Mouse (Mus musculus) cortical plate, adult 2 months (tissue): ENCODE measurements around the gene Sgpp1. TPM values are rescaled to one million over a fixed set of nuclear protein-coding genes. Genes with fewer than 3 reads are reported as not detected.

Experiments used
- H3K27ac ChIP-seq: fragments of 200-500 bp; 2 replicates; pipeline ENCODE4 v1.5.1; 2012; ENCODE audit warnings: low read length, control low read depth, inconsistent platforms; ENCODE audit not compliant: insufficient read depth
- H3K4me1 ChIP-seq: fragments of 200-500 bp; 2 replicates; pipeline ENCODE4 v1.6.1; 2011; ENCODE audit warnings: low read length; ENCODE audit not compliant: control insufficient read depth, insufficient read depth
- H3K4me3 ChIP-seq: fragments of 200-500 bp; 2 replicates; pipeline ENCODE4 v1.5.1; 2011; ENCODE audit warnings: mild to moderate bottlenecking, low read length, control low read depth; ENCODE audit not compliant: insufficient read depth
- CTCF ChIP-seq: fragments of 200-500 bp; IDR thresholded peaks from 2 replicates; pipeline ENCODE4 v1.5.1; 2011; ENCODE audit warnings: mild to moderate bottlenecking, control low read depth, low read length; ENCODE audit not compliant: insufficient read depth; ENCODE audit errors: extremely low read depth
- POLR2A ChIP-seq: fragments of 200-500 bp; IDR thresholded peaks from 2 replicates; pipeline ENCODE4 v1.6.1; 2011; ENCODE audit warnings: mild to moderate bottlenecking, low read length, control low read depth; ENCODE audit not compliant: insufficient read depth; ENCODE audit errors: extremely low read depth
- polyA plus RNA-seq: library from polyadenylated mRNA; depleted of rRNA; stranded (reverse); fragments of >200 nt; gene quantifications from 2 replicates; pipeline ENCODE4 v1.2.3, GENCODE M21; 2012

The Sgpp1 gene
- polyA plus RNA-seq, 1 experiment = 28.1 TPM

DNA sequence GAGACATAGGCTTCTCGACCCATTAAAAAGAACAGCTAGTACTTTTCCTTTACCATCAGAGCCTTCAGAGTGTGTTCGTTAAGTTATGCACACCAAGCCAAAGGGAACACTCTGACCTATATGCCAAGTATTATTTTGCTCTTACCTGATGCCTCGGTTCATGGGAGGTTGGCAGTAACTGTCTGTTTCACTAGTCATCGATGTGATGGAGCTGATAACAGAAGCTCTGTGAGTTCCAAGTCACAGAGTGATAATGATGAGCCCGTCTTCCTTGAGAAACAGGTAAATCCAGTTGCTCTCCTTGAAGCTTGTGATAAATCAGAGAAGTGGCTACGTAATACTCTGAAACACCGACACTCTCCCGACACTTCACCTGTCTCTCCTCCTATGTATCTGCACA lies 18.2 kb upstream of the Sgpp1 start:
- H3K27ac ChIP-seq = no peak overlapping the region
- H3K4me1 ChIP-seq = no peaks in the 10 kb centered on the region
- no peak overlapping the region for H3K4me3 ChIP-seq
- TF ChIP-seq CTCF = no peak
- no peak for TF ChIP-seq POLR2A

DNA sequence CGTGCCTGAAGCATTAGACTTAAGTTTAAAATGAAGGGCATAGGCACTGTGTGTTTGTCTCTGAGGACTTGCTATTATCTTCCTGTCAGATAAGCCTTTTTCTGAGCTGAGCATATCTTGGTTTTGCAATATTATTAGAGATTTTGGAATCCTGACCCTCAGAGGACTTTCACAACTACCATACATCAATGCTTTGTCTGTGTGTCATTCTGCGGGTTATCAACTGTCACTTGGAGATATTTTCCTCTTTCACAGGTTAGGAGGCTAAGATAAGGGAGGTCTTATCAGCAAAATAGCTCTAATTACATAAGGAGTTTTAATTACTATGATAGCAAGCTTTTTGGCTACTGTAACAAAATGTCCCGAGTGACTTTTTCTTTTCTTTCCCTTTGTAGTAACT lies 16.5 kb upstream of the Sgpp1 start:
- H3K4me1 ChIP-seq = no peaks in the 10 kb centered on the region
- TF ChIP-seq CTCF (no peak), POLR2A (no peak)
- H3K27ac ChIP-seq = no peak overlapping the region
- H3K4me3 ChIP-seq = no peak overlapping the region

DNA sequence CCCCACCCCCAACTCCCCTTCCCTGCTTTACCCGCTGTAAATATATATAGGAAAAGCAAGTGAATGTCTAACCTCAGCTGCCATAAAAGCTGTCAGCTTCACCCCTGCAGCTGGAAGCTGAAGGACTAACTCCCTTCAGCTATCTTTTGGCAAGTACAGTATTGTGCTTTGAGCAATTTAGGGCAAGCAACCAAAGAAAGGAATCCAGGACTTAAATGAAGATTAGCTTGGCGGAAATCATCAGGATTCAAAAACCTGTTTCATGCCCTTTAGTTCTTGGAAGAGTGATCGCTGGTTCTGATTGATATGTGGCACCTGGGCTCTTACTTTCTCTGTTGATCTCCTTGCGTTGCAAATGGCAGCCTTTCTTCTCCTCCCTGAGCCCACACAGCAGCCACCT lies 13.0 kb upstream of the Sgpp1 start:
- Histone ChIP-seq H3K4me3 (no peak overlapping the region), H3K27ac (no peak overlapping the region), H3K4me1 (no peaks in the 10 kb centered on the region)
- TF ChIP-seq POLR2A (no peak), CTCF (no peak)

DNA sequence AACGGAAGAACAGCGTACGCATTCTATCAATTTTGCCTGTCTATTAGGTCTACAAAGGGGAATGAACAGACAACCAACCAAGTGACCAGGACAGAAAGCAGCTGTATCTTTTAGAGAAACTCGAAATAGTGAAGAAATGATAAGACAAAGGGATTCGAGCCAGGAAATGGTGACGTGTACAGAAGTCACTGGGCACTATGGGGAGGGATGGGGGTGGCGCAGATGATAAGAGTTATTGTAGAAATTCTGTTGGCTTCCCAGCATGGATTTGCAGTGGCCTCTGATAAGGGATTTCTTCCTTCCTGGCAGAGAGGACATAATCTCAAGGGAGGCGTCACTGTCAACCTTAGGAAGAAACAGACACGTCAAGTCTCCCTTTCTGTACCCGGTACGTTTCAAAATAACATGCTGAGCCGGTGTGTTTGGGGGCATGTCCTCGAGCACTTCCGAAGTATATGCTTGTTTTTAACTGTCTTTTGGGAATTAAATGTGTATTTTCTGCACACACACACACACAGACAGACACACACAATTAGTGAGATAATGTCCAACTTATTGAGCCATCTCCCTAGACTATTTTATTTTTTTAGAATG lies 10.3 kb upstream of the Sgpp1 start:
- TF ChIP-seq CTCF (no peak), POLR2A (no peak)
- Histone ChIP-seq H3K4me1 (no peaks in the 10 kb centered on the region), H3K4me3 (no peak overlapping the region), H3K27ac (no peak overlapping the region)

DNA sequence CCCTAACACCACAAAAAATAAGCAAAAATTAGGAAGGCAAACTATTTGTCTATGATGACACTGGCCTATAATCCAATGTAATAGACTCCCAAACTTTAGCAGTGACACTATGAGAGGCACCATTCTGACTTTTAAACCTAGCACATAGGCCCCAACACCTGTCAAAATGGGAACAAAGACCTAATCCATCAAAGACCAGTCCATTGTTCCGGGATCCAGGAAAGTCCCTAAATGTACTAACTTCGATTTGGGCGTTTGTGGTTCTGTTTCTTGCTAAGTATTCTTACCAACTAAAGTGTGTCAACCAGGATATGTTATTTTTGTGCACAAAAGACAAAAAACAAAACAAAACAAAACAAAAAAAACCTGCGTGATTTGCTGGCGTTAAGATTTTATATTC lies 6.6 kb upstream of the Sgpp1 start:
- H3K27ac ChIP-seq = no peak overlapping the region
- TF ChIP-seq POLR2A (no peak), CTCF (no peak)

DNA sequence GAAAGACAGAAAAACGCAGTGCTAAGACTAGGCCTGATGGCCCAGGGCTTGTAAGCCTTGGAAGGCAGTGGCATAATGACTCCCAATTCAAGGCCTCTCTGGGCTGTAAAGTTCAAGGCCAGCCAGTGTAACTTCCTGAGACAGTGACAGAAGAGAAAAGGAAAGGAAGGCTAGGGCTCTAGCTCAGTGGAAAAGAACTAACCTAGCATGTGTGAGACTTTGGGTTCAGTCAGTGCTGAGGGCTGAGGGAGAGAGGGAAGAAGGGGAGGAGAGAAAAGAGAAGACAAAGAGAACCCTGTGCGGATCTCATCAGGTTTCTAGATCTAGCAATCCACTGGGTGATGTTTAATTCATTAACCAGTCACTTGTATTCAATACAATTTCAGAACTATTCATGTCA lies 5.7 kb upstream of the Sgpp1 start:
- no peaks in the 10 kb centered on the region for H3K4me1 ChIP-seq
- no peak overlapping the region for H3K27ac ChIP-seq
- no peak overlapping the region for H3K4me3 ChIP-seq
- no peak for TF ChIP-seq POLR2A
- TF ChIP-seq CTCF = no peak

More for the DNA sequence above, 6.6 kb upstream of the Sgpp1 start:
- Histone ChIP-seq H3K4me3 (no peak overlapping the region), H3K4me1 (no peaks in the 10 kb centered on the region)

DNA sequence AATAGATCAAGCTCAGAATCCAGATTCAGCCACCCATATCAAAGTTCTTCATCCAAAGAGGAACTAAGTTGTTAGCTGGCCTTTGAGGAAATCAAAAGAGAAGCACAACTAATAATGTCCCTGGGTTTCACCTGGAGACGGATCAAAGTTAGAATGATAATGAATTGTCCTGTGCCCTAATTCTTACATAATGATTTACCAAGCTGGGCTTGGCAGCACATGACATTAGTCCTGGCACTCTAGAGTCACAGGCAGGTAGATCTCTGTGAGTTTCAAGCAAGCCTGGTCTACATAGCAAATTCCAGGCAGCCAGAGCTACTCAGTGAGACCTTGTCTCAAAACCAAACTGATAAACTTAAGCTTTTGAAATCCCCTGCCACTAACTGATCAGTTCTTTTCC lies 4.9 kb upstream of the Sgpp1 start:
- Histone ChIP-seq H3K4me3 (no peak overlapping the region), H3K27ac (no peak overlapping the region), H3K4me1 (no peaks in the 10 kb centered on the region)
- TF ChIP-seq POLR2A = no peak
- no peak for TF ChIP-seq CTCF

DNA sequence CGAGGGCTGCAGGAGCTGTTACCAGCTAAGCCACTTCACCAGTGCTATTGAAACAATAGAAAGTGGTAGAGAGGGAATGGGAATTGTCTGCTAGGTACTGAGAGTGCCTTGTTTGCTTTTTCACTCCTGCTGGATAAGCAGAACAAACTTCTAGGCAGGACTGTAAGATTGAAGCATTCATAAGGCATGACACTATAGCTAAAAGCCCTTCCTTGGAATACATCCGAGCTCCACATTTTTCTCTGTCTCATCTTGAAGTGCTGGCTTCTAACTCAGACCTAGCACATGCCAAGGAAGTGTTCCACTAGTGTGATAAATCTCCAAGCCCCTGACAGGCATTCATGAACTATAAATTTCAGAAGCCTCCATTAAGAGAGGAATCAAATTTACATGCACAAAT lies 4.1 kb upstream of the Sgpp1 start:
- Histone ChIP-seq H3K4me1 (no peaks in the 10 kb centered on the region), H3K27ac (no peak overlapping the region), H3K4me3 (no peak overlapping the region)
- TF ChIP-seq POLR2A (no peak), CTCF (no peak)

DNA sequence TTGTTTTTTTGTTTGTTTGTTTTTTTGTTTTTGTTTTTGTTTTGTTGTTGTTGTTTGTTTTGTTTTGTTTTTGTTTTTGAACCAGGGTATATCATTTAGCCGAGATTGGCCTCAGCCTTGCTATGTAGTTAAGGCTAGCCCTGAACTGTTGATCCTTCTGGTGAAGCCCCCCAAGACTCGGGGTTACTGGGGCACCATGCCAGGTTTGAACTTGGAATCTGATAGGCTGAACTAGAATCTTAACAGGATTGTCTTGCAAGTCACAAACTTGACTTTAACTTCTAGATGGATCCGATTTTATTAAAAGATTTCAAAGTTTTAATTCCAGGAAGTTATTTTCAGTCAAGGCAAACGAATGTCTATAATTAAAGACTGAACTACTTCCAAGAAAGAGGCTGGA lies 767 bp upstream of the Sgpp1 start:
- Histone ChIP-seq H3K4me3 (no peak overlapping the region; the same call in 1 of the 2 replicates), H3K4me1 (peaks cover 2% of the 10 kb centered on the region; the same call in 1 of the 2 replicates), H3K27ac (no peak overlapping the region)
- TF ChIP-seq POLR2A = no peak
- TF ChIP-seq CTCF = no peak

DNA sequence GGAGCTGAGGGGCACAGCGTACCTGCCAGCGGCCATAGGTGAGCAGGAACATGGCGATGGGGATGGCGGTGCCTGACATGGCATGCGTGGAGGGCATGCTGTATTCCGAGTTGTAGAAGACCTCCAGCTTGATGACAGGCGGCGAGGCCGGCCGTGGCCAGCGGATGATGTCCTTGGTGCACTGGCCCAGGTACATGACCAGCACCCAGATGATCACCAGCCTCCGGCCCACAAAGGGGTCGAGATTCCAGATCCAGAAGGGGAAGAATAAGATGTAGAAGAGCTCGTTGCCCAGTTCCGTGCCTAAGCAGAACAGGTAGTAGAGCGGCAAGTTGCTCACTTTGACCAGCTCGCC lies 661 bp downstream of the Sgpp1 start:
- Histone ChIP-seq H3K4me1 (peaks cover 2% of the 10 kb centered on the region; the same call in 1 of the 2 replicates), H3K27ac (peak overlapping the region; percentile 78; the same call in 1 of the 2 replicates), H3K4me3 (peak overlapping the region; percentile 100)
- no peak for TF ChIP-seq POLR2A
- no peak for TF ChIP-seq CTCF

DNA sequence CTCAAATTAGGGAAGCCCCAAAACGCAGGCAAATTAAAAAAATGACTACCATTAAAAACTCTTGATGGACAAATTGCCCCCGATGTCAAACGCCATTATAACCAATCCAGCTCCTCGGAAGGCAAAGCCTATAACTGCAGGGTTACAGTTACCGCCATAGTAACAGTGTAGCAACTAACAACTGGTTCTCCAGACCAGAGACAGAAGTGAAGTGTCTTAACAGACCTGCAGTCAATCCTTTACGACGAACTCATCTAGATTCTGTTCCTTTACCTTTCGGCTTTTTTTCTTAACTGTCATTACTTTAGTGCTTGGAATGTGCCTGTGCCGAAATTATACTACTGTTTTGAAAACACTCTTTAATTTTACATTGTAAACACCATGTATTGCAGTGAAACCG lies 1.4 kb downstream of the Sgpp1 start:
- no peak overlapping the region for H3K27ac ChIP-seq
- H3K4me1 ChIP-seq = peaks cover 2% of the 10 kb centered on the region; the same call in 1 of the 2 replicates
- TF ChIP-seq POLR2A = no peak
- no peak for TF ChIP-seq CTCF
- H3K4me3 ChIP-seq = peak overlapping the region; percentile 100
